Mouse (Mus musculus): ENCODE results near the gene Keap1. TPM values are rescaled to one million over a fixed set of nuclear protein-coding genes. Genes with fewer than 3 reads are reported as not detected.

Gene Keap1
- total RNA-seq, 2 experiments from 2014 or later, result 58.3 to 61.5 TPM

DNA sequence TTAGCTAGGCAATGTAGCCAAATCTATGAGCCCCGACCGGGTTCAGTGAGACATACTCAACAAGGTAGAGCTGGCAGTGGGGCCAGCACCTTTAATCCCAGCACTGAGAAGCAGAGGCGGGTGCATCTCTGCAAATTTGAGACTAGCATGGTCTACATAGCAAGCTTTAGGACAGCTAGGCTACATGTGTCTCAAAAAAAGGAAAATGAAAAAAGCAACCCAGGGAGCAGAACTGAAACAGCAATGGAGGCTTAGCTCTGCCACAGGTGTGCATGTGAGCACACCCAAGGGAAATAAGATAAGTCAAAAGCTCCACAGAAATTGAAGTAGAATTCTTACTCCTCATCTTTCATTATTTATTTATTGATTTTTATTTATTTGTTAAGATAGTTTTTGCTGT lies 40.2 kb downstream of the Keap1 start:
- no peak for DNase-seq (ENCODE audit: low spot score in 2 of 2)

DNA sequence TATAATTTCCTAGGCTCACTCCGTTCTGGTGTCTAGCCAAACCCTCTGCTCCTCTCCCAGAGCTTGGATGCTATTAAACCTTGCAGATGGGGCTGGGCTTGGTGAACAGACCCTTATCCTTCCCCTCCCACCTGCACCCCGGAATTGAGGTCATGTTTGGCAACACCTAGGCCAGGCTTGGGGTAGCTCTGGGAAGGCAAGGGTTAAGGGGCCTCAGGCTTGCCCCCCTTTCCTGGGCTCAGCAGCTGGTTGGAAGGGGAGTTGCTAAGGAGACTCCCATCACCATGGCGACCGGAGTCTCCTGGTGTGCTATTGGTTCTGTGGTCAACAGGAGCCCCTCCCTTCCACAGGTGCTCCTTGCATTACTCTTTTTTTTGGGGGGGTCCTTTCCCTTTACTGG lies 41.2 kb downstream of the Keap1 start:
- DNase-seq (ENCODE audit: low spot score in 2 of 2), result peak; percentile 80 to 82

DNA sequence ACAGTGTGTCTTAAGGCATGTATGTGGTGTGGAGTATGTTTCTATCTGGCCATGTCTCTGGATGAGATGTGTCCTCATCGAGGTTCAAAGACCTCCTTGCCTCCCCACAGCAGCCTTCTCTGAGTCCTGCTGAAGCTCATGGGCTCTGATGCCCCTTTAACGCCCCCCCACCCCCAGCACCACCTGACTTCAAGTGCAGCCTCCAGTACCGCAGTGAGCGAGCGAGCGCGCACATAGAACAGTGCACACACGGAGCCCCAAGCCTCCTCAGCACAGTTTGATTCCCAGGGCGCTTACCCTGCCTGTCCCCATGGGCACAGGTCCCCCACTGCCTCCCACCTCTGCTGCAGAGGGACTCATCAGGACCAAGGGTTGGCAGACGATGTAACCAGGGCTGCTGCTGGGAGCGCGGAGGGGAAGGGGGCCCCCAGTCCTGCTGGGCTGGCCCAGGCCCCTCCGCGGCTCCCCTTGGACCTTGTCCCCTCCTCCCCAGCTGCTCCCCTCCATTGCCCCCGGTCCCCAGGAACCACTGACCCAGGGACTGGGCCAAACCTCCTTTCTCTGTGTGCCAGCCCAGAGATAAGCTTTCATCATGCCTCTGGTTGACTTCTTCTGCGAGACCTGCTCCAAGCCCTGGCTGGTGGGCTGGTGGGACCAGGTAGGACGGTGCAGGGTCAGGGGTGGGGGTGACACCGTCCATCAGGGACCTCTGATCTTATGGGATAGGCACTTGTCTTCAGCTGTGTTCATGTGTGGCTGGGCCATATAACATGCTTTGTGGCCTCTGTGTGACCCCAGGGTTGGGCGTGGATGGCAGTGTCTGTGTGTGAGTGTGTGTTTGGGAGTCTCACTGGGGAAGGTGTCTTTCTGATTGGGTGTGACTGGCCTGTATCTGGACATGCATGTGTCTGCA lies 42.4 kb downstream of the Keap1 start:
- peak; percentile 61 to 74 for DNase-seq (ENCODE audit: low spot score in 2 of 2)

DNA sequence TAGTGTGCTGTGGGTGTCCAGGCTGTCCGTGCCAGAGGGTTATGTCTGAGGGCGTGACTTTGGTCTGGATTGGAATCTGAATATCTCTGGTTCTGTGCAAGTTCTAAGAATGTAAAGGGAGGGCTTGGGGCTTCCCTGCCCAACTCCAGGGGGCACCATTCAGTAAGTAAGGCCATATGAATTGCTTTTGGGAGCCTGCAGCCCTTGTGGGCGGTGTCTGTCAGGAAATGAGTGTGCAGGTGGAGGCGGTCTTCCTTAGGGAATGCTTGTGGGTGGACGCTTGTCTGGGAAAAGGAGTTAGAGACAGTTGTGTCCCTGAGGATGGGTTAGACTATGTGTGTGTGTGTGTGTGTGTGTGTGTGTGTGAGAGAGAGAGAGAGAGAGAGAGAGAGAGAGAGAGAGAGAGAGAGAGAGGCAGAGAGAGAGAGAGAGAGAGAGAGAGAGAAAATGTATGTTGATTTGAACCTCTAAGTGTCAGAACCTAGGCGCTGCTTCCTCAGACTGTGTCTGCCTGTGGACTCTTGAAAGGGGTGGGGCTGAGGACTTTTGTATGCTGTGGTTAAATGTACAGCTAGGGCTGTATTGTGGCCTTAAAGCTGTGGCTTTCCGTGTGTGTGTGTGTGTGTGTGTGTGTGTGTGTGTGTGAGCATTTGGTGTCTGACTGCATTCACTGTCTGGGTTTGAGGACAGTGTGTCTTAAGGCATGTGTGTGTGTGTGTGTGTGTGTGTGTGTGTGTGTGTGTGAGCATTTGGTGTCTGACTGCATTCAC lies 43.2 kb downstream of the Keap1 start:
- DNase-seq (ENCODE audit: low spot score in 2 of 2), result peak in 1 of 2 experiments; percentile 58

DNA sequence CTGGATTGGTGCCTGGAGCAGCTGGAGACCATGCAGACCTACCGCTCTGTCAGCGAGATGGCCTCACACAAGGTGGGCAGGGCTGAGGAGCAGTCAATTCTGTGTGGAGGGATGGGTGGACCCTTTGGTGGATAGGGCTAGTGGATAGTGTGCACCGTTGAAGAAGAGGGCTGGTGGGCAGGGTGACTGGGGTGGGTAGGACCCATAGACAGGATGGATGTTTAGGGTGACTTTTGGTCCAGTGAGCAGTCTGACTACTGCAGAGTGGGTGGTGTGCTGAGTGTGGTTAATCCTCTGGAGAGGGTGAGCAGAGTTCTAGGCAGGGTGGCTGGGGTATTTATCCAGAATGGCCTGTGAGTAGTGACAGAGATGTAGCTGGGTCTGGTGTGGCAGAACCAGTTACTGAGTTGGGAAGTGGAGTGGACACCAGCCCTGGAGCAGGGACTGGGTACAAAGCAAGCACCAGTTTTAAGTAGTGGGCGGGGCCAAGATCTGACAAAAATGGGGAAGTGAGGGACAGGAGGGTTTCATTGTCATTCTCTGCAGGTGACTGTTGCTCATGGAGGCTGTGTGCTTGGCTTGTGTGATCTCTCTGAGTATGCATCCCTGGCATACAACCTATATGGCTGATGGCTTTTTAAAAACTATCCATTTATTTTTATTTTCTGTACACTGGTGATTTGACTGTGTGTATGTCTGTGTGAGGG lies 44.2 kb downstream of the Keap1 start:
- no peak for DNase-seq (ENCODE audit: low spot score in 2 of 2)

DNA sequence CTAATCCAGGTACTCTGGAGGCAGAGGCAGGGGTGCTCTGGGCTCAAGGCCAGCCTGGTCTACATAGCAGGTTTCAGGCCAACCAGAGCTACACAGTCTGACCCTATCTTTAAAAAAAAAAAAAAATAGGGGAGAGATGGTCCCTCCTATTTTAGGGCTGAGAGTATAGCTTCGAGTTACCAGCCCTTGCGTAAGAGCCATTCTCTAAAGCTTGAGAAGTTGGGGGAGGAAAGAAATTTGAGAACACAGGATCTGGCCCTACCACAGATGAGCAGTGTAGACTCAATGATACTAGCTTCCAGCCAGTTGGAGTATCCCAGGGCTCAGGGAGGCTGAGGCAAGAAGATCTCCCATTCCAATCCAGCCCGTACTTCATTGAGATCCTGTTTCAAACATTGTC lies 45.4 kb downstream of the Keap1 start:
- DNase-seq (ENCODE audit: low spot score in 2 of 2), result no peak

DNA sequence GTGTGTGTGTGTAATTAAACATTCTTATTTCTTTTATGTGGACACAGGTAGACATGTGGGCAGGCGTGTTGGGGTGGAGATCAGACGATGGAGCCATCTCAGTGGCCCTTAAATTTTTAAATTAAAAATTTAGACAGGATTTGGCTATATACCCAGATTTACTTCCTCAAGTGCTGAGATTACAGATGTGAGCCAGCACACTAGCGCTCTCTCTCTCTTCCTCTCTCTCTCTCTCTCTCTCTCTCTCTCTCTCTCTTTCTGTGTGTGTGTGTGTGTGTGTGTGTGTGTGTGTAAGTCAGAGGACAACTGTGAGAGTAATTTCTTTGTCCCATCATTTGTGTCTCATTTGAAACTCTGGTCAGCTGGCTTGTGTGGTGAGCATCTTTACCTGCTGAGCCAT lies 48.5 kb downstream of the Keap1 start:
- DNase-seq (ENCODE audit: low spot score in 2 of 2), result no peak

DNA sequence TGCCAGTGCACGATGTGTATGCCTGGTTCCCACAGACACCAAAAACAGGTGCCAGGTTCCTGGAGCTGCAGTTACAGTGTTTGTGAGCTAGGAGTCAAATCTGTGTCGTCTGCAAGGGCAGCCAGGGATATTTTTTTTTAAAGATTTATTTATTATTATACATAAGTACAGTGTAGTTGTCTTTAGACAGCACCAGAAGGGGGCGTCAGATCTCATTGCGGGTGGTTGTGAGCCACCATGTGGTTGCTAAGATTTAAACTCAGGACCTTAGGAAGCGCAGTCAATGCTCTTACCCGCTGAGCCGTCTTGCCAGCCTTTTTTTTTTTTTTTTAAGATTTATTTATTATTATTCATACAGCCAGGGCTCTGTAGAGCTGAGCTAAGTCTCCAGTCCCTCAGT lies 49.3 kb downstream of the Keap1 start:
- peak in 1 of 2 experiments; percentile 38 for DNase-seq (ENCODE audit: low spot score in 2 of 2)

DNA sequence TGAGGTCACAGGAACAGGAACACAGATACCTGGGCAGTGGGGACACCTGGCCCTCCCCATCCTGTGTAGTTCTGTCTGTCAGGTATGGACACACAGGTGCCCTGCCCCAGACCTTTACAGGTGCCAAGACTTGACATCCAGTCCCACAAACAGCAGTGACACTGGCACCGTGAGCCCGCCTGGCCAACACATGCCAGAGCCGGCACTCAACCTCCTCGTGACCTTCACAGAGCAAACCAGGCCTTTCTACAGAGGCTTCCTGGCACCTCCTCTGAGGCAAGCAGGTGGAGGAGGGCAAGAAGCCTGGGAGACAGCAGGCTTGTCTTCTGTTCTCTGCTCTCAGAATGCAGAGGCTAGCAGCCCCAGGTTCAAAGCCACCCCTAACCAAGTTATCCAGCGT lies 53.7 kb downstream of the Keap1 start:
- DNase-seq (ENCODE audit: low spot score in 2 of 2), result no peak

DNA sequence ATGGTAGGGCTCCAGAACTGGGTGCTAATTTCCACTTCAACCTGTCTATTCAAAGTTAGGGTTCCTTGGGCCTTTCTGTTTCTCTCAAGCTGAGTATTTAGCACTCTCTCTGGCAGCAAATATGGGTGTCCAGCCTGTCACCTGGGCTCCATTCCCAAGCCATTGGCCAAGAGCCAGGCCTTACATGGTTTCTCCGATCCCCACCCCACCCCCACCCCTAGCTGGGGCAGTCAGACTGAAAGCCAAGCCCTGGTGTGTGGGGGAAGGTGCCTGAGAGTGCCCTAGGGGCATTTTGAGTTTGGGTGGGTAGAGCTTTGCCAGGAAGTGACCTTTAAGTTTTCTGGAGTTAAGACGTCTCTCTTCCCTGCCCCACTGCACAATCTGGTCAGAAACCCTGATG lies 54.4 kb downstream of the Keap1 start:
- DNase-seq (ENCODE audit: low spot score in 2 of 2), result no peak

DNA sequence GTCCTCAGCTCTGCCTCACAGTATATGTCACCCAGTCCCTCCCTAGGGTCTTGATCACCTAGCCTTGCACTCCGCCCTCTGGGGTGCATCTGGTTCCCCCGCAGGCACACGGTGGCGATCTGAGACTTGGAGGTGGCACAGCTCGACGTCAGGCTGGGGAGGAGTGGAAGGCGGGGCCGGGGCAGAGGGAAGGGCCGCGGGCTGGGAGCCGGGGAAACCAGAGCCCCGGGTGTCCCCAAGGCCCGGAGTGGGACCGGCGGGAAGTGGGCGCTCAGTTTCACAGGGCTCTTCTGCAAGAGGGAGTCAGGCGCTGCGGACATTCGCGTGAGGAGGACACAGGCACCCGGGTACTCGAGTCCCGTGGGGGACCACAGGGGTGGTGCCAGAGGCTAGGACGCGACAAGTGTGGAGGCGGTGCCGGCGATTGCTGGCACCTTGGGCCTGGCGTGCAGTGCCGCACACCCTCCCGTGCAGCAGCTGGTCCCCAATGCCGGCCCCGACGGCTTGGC lies 55.2 kb downstream of the Keap1 start:
- peak in 1 of 2 experiments; percentile 34 for DNase-seq (ENCODE audit: low spot score in 2 of 2)

DNA sequence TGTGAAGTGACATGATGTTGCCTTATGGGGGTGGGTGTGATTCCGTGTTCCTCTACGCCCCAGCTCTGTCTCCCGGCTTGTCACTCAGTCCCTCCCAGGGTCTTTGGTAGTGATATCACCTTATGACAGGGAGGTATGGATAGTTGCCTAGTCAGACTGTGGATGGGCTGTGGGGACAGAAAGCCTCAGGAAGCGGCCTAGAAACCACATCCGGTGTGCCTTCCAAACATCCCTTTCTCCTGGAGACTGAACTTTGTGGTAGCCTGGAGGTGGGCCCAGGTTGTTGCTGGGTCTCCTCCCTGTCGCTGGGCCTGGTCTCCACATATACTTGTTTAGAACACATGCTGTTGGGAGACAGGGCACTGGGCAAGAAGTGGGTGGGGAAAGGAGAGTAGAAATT lies 55.7 kb downstream of the Keap1 start:
- DNase-seq (ENCODE audit: low spot score in 2 of 2), result no peak

DNA sequence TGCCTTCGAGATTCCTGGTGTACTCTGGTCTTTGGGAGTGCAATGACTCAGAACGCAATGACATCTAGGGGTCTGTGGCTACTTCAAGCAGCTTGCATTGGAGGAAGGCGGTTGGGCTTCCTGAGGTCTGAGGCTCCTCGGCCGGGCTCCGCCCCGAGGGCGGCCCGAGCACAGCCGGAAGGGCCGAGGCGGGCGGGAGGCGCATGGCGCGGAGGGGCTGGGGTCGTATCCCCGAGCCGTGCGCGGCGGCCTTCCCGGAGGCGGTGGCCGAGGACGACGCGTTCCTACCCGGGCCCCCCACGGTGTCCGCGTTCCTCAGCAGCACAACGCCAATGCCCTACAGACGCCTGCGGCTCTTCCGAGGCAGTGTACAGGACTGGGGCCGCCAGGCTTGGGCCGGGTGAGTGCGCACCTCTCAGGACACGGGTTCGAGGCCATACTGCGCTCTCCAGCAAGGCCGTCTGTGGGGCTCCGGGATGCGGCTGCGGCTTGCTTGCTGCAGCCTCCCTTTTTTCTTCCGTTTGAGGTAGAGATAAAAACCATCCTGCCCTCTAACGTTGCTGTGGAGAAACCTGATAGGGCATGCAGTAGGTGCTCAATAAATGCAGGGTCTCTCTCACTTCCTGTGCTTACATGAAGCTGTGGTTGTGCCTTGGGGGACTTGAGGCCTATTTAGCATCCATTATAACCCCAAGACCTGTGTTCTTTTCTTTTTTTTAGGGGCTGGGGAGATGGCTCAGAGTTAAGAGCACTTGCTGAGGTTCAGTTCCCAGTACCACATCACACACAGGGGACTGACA lies 57.5 kb downstream of the Keap1 start:
- DNase-seq (ENCODE audit: low spot score in 2 of 2), result no peak

DNA sequence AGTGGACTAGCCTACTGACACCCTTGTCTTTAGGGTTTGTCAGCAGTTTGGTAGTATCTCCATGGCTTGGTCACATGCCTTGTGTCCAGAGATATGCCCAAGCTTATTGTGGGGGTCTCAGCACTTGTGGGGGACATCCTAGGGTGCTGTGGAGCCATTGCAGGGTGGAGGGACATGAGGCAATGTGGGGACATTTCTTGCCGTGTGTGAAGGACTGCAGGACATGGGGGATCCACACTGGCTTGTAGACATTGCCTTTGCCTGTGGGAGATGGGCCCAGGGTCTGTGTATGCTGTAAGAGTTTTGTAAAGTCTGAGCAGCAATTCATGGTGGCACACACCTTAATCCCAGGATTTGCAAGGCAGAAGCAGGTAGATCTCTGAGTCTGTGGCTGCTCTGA lies 58.3 kb downstream of the Keap1 start:
- DNase-seq (ENCODE audit: low spot score in 2 of 2), result no peak

DNA sequence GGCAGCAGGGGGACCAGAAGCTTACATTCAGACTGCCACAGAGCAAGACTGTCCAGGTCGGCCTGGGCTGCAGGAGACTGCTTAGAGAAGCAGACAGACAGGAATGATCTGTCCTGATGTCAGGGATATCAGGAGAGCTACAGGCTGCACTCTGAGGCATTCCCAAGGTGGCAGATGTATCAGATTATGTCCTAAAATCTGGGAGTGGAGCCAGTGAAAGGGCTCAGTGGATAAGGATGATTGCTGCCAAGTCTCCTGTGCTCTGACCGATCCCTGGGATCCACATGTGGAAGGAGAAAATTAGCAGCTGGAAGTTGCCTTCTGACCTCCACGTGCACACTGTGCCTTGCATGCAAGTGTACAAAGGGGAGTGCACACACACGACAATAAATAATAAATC lies 58.8 kb downstream of the Keap1 start:
- no peak for DNase-seq (ENCODE audit: low spot score in 2 of 2)

Other genes with a start within 250 kb of the Keap1 start
- gene Mrpl4, start 236.6 kb downstream of the Keap1 start, total RNA-seq (2021), result 10 to 100 TPM; 61.0 to 61.9 TPM
- 1 to 10 TPM; 2.0 to 2.6 TPM for gene Icam1, start 223.4 kb downstream of the Keap1 start, total RNA-seq (2021)
- gene Icam4, start 210.0 kb downstream of the Keap1 start, total RNA-seq (2021), result 1 to 10 TPM in 1 of 2 experiments, under 1 TPM in 1; 0.97 to 1.2 TPM
- gene Icam5, start 207.3 kb downstream of the Keap1 start, total RNA-seq (2021), result 100 to 1,000 TPM; 379 to 387 TPM
- not detected for gene Zglp1, start 172.3 kb downstream of the Keap1 start, total RNA-seq (2021)
- 1 to 10 TPM; 1.6 to 2.9 TPM for gene Gm49373, start 166.3 kb downstream of the Keap1 start, total RNA-seq (2021)
- 10 to 100 TPM; 54.0 to 65.5 TPM for gene Fdx1l, start 165.7 kb downstream of the Keap1 start, total RNA-seq (2021)
- 1 to 10 TPM; 2.2 to 2.7 TPM for gene Gm38431, start 147.4 kb downstream of the Keap1 start, total RNA-seq (2021)
- gene Raver1, start 147.4 kb downstream of the Keap1 start, total RNA-seq (2021), result 10 to 100 TPM; 32.9 TPM
- 10 to 100 TPM; 13.5 to 15.3 TPM for gene Tyk2, start 108.1 kb downstream of the Keap1 start, total RNA-seq (2021)
- gene Cdc37, start 89.4 kb downstream of the Keap1 start, total RNA-seq (2021), result 100 to 1,000 TPM; 163 TPM
- 10 to 100 TPM; 83.4 to 86.6 TPM for gene Pde4a, start 73.6 kb downstream of the Keap1 start, total RNA-seq (2021)
- 10 to 100 TPM; 13.5 to 14.5 TPM for gene S1pr5, start 9.1 kb upstream of the Keap1 start, total RNA-seq (2021)
- gene Atg4d, start 25.9 kb upstream of the Keap1 start, total RNA-seq (2021), result 10 to 100 TPM; 43.6 to 50.9 TPM
- 10 to 100 TPM; 39.7 to 46.9 TPM for gene Kri1, start 48.6 kb upstream of the Keap1 start, total RNA-seq (2021)
- 10 to 100 TPM; 53.7 to 56.7 TPM for gene Cdkn2d, start 52.0 kb upstream of the Keap1 start, total RNA-seq (2021)
- under 1 TPM; 0.18 to 0.30 TPM for gene Ap1m2, start 73.0 kb upstream of the Keap1 start, total RNA-seq (2021)
- gene Slc44a2, start 81.3 kb upstream of the Keap1 start, total RNA-seq (2021), result 10 to 100 TPM; 44.7 to 48.0 TPM
- 100 to 1,000 TPM in 1 of 2 experiments, 10 to 100 TPM in 1; 99.2 to 101 TPM for gene Ilf3, start 128.5 kb upstream of the Keap1 start, total RNA-seq (2021)
- 10 to 100 TPM; 26.0 to 36.4 TPM for gene Qtrt1, start 172.5 kb upstream of the Keap1 start, total RNA-seq (2021)
- 10 to 100 TPM; 59.8 to 59.9 TPM for gene Dnm2, start 185.5 kb upstream of the Keap1 start, total RNA-seq (2021)

Measured in layer of hippocampus, adult 18-20 months (tissue).